Mouse (Mus musculus) adipocyte (in vitro differentiated cells): Measurements from ENCODE around the gene Ybx3.

Source experiments
- DNase-seq: peaks from one replicate; pipeline ENCODE4 v3.0.0-alpha.2; 2016; ENCODE audit warnings: low spot score

Gene Ybx3

DNA sequence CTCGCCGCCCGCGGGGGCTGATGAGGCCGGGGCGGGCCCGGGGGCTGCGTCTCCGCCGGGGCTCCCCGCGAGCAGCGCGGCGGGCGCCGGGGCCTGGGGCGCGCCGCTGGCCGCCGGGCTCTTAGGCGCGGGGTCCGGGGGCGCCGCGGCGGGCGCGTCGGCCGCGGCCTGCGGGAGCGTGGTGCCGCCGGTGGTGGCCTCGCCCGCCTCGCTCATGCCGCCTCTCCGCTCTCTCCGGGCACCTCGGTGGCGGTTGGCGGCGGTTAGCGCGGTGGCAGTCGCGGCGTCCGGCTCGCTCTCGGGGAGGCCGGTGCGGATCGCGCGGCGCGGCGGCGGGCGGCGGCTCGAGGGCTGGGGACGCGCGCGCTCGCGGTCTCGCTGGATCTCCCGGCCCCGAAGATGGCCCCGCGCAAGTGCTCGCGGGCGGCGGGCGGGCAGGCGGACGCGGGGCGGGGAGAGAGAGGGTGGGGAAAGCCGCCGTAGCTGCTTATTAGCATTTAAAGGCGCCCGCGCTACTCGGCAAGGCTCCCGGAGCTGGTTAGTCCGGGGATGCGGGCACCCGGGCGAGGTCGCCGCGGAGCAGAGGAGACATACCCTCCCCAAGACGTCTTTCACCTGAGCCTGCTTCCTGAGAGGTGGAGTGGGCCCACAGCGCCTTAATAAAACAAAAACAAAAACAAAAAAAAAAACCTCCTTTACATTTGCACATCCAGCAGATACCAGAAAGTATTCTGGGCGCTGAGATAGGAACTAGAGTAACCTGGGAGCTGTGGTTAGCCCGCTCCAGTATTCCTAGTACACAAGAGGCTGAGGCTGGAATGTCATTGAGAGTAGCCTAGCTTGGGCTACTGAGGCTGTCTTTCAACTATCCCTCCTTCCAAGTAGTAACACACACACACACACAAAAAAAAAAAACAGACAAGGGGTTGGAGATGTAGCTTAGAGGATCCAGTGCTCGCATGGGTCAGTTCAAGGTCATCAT, at the start of gene Ybx3:
Gene Ybx3, minus strand, starts transcription at position 437 of the 982 bp plus-strand sequence.
- peak; percentile 82 for DNase-seq

DNA sequence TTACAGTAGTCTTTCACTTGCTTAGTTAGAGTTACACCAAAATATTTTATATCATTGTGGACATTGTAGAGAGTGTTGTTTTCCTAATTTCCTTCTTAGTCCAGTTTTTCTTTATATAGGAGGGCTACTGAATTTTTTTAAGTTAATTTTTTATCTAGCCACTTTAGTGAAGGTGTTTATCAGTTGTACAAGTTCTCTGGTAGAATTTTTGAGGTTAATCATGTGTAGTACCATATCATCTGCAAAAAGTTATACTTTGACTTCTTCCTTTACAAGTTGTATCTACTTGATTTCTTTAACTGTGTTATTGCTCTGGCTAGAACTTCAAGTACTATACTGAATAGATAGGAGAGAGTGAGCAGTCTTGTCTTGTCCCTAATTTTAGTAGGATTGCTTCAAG, 48.4 kb upstream of the Ybx3 start:
- DNase-seq, result no peak

DNA sequence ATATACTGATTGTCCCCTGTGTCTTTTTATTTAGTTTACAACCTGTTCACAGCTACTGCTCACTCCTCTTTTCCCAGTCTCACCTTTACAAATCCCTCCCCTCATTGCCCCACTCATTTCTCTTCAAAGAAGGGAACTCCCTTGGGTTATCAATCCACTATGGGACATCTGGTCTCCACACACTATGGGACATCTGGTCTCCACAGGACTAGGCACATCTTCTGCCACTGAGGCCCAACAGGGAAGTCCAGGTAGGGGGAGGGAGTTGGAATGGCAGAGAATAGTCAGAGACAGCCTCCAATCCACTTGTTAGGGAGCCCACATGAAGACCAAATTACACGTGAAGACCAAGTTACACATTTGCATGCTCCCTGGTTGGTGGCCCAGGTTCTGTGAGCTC, 45.8 kb upstream of the Ybx3 start:
- no peak for DNase-seq

DNA sequence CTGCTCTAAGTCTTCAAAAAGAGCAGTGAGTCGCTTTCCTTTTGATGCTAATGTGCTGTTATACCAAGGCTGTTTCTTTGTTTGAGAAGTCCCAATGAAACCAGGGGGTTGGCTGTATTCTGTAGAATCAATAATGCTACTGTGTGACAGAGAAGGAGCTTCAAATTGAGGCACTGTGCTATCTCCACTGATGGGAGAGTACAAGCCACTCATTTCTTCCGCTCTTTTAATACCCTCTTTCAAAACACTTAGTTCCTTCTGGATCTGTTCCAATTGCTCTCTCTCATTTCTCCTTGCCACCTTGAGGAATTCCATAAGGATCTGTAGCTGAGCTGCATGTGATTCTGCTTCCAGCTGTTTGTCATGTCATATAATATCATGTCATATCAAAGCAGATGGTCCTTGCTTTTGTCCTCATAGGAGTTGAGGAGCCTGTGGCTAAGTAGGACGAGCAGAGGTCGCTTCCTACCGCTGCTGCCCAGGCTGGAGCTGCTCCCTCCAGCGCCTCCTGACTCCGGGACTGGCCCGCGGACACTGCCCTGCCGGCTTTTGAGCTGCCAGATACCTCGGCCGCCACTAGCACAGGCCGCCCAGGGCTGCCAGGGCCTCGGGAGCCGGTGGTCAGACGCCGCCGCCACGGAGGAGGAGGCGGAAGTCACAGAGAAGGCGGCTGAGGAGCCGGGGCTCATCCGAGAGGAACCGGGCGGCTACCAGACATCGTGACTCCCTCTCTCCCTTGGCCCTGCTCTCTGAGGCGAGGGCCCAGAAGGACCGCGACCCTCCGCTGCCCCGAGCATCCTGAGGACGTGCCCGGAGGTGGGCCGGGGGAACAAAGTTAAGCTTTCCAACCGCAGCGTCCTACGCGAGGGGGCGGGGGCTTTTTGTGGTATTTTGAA, 45.1 kb upstream of the Ybx3 start:
- DNase-seq, result no peak

DNA sequence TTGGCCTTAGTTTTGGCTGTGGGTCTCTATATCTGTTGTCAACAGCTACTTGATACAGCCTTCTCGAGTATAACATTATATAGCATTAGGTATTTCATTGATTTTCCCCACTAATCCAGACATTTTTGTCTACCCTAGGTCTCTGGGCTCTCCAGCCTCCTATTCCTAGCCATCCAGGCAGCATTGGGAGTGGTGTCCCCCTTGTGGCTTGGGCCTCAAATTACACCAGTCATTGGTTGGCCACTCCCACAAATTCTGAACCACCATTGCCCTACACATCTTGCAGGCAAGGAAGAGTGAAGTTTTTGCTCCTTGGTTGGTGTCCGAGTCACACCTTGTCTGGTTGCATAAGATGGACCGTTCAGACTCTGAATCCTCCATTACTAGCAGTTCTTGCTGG, 33.3 kb upstream of the Ybx3 start:
- DNase-seq, result peak; percentile 71

DNA sequence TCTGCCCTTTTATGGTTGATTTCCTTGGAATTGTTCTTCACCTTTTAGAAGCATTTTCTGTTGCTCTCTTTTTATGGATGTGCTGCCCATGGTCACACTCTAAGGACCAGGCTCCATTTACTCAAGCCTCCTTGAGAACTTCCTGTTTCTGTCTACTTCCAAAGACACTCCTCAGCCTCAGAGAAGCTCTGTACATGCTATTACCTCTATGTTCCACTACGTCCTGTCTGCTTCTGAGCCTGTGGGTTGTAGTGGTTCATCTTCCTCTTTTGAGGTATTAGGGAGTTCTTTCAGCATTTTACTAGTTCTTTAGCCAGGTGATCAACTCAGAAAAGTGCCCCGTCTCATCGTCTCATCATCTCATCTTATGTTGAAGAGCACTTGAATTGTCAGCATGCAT, 31.3 kb upstream of the Ybx3 start:
- DNase-seq, result no peak

DNA sequence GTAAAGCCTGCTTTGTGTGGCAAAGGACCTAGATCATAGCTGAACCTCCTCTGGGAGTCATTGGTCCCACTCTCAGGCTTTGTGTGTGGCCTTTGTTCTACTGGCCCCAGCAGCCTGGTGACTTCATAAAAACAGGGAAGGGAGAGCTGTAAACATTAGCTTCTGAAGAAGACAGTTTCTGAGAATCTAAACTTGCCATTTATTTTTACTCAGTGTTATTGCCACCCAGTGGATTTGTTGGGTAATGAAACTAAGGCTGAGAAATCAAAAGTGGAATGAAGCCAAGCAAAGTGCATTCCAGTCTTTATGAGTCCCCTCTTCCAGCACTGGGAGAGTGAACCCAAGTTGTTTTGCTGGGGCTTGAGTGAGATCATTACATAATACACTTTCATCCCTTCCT, 30.5 kb upstream of the Ybx3 start:
- DNase-seq, result peak; percentile 85

DNA sequence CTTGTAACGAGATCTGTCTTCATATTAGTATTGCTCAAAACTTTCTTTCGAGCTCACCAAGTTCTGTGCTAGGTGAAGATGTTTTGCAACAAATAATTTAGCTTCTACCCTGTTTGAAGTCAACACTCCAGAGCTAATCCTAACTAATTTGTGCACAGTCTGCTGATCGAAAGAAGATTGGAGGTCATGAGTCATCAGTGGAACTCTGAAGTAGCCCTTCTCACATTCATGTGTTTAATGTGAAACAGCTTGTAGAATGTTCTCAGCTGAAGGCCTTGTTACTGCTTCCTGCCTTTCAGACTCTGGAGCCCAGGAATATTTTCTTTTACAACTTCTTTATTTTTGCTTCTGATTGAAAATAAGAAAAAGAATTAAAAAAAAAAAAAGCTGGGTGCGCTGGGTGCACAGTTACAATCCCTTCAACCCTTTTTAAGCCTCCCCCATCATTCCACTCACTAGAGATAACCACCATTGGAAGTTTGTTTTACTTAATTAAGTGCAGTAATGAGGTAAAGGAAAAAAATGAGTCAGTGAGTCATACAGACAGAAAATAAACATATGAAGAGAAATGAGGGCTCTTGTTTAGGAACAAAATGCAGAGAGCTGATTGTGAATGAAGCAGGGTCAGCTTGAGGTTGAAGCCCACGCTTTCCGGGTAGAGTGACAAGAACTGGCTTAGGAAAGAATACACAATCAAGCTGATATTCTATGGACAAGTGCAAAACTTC, 23.0 kb upstream of the Ybx3 start:
- no peak for DNase-seq

DNA sequence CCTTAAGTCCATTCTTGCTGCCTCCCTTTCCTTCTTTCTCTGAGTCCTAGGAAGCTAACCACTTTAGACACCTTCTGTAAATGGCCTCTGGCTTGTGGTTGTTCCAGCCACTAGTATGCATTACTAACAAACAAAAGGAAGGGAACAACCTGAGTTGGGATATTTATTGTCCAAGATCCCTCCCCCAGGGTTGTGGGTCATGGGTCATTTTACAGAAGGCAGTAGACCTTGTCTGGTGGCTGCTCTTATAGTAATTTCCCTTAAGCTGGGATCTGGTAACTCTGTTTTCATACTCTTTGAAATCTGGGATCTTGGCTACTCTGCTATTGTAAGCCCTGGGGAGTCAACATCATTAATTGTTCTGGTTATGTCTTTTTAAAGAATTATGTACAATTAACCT, 18.7 kb upstream of the Ybx3 start:
- DNase-seq, result no peak

DNA sequence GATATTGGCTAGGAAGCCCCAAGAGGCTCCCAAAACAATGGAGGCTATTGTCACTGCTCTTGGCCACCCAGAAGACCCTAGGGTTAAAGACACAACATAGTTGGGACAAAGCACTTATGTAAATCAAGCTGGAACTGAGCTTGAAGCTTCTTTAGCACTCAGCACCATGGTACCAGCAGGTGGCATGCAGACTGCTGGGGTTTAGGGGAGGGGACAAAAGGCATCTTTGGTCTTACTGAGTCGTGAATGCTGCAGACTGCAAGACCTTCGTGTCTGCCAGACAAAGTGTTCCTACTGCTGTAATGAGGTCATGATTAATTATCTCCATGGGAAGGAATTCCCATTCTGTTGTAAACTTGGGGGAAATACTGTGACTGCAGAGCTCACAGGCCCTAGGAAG, 17.6 kb upstream of the Ybx3 start:
- no peak for DNase-seq

DNA sequence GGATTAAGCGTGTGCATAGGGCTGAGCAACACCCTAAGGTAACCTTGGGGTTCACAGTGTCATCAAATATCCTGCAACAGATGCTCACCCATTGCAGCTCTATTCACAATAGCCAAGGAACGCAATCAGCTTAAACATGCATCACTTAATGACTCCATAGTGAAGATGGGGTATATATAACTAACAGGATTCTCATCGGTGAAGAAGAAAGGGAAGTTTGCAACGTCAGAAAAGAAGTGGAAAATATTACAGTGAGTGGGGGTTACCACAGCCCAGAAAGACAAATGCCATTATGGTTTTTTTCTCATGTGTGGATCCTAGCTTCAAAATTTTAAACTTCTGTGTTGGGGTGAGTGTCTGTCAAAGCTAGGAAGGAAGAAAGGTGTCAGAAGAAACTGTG, 16.9 kb upstream of the Ybx3 start:
- DNase-seq, result no peak

DNA sequence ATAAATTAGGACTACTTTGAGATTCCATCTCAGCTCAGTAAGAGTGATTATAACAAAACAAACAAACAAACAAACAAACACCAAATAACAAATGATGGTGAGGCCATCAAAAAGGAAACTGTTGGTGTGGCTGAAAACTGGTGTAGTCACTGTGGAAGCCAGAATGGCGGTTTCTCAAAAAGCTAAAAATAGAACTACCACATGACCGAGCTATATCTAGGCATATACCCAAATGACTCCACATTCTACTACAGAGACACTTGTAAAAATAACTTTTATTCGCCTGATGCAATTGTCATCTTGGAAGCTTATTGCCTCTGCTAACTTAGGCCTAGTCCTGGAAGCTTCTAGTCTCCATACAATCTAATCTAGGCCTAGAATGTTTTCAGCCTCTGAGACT, 16.0 kb upstream of the Ybx3 start:
- DNase-seq, result peak; percentile 51

DNA sequence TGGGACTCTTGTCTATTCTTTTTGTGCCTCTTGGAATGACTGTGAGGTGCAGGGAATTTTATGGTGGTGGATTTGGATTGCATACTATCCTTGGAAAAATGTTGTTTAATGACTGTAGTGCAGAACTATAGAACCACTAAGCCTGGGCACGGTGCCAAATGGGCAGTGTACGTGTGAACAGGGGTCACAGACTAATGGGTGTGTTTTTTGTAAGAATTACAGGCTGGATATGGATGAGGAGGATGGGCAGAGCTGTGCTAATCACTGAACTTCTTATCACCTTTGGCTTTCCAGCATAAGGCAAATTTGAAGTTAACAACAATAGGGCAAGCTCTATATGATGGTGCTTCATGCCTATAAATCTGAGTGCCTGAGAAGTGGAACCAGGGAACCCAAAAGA, 14.8 kb upstream of the Ybx3 start:
- DNase-seq, result peak; percentile 35

DNA sequence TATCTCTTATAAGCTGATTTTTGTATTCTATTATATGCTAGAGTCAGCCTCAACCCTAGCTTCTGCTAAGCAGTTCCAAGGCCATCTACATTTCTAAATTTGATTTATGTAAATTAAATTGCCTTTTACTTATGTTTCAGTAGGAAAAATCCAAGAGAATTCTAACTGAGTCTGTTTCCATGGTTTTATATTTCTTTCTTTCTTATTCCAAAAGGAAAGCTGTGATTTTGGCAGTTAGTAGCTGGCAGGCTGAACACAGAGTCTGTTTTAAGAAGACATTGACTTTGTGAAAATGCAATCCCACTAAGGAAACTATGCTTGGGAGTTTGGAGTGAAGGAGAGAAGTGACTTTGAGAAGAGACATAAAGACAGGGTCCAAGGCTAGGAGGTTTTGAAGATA, 14.3 kb upstream of the Ybx3 start:
- no peak for DNase-seq

DNA sequence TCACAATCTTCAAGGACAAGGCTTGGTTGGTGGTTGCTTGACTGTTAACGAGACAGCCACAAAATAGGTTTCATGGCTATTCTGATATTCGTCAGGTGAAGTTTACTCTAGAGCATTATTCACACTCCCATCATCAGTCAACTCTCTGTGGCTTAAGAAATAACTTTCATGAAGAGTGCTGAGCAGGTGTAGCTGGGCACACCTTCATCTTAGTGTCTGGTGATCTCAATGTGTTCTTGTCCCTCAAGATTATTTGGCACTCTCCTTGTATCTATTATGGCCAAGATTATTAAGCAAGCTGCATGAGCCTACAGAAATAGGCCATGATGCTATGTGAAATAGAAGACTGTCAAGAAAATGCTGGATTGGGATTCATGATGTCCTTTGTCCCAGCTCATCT, 13.0 kb upstream of the Ybx3 start:
- DNase-seq, result no peak

DNA sequence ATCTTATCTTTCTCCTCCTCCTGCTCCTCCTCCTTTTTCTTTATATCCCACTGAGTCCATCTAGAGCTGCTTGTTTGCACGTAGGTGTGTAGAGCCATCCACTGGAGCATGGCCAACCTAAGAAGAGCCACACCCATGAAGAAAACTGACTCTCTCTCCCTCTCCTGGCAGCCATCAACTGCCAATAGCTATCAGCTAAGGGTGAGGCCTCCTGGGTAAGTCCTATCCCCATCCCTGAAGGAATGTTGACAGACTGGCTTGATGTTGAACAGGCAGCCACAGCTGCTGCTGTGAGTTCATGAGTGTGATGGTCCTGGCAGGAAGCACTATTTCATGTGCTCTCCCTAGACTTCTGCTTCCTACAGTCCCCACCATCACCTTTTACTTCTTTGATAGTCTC, 8.4 kb upstream of the Ybx3 start:
- DNase-seq, result no peak

DNA sequence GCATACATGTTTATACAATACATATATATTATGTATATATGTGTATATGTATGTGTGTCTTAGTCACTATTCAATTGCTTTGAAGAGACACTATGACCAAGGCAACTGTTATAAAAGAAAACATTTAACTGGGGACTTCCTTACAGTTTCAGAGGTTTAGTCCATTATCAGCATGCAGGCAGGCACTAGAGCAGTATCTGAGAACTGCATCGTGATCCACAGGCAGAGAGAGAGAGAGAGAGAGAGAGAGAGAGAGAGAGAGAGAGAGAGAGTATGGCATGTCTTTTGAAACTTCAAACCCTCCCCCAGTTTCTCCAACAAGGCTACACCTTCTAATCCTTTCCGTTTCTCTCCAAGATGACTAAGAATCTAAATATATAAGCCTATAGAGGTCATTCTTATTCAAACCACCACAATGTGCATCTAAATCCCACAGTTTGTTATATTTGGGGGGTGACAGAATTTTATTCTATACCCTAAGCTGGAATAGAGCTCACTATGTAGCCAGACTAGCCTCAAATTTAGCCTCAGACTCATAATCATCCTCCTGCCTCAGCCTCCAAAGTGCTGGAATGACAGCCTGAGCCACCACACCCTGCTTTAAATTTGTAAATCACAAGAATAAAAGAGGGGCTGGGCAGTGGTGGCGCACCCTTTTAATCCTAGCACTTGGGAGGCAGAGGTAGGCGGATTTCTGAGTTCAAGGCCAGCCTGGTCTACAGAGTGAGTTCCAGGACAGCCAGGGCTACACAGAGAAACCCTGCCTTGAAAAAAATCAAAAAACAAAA, 5.8 kb upstream of the Ybx3 start:
- no peak for DNase-seq

DNA sequence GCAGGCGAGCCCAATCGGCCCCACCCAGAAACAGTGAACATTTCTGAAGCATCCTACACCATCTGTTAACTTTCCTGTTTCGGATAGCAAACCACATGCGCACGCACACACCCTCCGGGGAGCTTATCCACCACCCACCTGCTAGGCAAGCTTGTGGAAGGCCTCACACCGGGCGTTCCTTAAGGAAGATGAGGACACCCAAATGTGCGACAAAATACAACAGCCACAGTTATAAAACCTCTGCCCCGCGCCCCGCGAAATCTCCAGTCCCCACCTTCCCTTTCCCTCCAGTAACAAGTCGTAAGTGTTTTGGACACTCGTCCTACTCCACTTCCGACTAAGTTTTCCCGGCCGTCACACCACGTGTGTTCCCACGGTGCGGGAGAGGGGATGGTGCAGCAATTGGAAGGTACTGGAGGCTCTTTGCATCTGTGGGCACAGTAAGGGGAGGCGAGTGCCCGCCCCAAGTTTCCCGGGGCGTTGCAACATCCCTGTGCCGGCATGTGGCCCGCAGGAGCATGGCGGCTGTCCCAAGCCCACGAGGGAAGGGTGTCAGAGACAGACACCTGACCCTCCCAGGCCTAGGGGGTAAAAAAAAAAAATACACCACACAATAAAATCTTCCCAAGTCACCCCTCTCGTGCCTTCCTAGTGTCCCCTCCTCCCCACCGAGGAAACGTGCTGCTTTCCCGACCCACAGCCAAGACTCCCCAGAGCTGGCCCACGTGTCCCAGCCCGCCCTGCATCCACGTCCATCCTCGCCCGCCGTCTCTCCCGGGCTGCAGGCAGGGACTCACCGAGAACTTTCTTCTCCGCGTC, 846 bp downstream of the Ybx3 start:
- DNase-seq, result peak; percentile 66

DNA sequence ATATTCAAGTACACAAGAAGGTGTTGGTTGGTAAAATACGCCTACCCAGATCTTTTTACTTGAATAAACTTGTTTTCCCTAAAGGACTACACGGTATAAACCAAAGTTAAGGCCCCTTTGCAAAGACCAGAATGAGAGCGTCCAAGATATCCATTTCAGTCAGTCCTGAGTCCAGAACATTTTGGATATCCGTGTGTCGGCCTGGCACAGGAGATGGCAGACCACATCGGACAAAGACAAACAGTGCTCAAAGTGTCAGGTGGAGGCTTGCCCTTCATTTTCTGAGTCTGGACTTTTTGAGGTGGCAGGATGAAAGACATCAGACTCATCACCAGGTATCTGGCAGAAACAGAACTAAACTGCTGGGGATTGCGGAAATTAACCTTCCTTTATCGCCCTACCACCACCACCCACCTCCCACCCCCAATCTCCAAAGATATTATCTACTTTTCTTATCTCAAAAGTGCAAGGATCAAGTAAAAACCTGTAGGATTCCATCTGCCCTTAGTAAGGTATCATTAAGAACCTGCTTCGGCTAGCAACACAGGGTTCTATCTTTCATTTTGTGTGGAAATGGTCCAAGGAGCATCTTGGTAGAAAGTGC, 1.8 kb downstream of the Ybx3 start:
- no peak for DNase-seq

DNA sequence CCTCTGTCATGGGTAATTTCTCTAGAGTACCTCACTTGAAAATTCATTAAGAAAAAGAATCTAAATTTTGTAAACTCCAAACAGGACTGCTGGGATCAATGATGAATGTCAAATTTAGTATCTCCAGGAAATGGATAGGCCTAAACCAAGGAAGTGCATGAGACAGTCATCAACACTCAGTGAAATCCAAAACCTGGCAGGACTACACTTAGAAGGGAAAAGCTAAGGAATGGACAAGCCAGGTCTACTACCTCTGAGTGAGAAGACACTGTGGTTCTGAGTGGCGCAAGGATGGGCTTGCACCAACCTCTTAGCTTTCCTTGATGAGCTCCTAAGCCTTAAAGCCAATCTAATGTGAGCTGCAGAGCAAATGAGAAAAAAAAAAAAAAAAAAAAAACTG, 2.8 kb downstream of the Ybx3 start:
- peak; percentile 32 for DNase-seq
